Mouse (Mus musculus): Measurements from ENCODE around the gene Bach2. TPM values are rescaled to one million over a fixed set of nuclear protein-coding genes. Genes with fewer than 3 reads are reported as not detected.

The Bach2 gene
- total RNA-seq, 4 experiments from 2014 or later: 2.4 to 6.9 (median 4.2) TPM

DNA sequence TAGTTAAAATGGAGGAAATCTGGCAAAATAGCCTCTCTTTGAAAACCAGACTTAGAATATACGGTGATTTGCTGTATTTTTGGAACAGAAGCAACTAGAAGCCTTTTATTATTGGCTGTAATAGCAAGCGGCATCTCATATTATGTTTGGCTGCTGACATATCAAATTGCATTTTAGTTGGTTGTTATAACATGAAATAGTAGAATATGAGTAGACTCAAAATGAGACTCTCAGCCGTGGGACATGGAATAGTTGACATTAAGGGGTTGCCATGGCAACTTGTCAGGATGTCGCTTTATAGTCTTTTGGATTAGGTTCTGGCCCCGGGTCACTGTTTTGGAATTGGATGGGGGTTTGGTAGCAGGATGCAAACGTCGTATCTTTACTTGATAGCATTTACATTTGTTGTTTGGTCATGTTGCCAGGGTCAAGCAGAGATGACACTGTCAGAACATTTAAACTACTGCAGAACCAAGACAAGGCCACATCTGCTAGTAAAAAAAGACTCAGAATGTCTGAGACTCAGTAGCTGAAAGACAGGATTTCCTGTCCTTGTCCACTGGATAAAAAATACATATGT, 55.2 kb downstream of the Bach2 start:
- DNase-seq (ENCODE audit: low spot score): no peak

DNA sequence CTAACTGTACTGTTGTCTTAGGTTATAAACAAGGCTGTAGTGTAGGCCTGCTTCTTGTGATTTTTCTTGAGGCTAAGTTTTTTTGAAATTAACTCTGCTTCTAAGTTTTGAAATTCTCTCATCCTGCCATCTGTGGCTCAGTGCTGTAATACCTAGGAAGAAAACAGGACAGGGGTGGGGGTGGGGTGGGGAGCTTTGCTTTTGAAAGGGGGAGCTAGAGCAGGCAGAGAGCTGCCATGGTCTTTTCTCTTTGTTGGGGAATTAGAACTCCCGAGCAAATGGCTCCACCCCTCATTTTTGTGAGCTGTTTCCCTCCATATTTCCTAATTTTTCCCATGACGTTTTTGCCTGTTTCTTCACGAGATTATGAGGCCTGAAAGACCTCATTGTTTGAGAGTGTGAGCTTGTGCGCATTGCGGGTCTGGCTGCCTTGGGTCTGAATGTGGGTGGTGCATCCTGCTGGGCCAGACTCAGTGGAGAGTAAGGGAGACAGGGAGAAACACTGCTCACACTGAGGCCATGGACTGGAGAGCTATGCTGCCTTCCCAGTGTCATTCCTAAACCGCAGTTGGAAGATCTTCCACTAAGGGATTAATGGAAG, 58.6 kb downstream of the Bach2 start:
- peak; percentile 33 for DNase-seq (ENCODE audit: low spot score)

DNA sequence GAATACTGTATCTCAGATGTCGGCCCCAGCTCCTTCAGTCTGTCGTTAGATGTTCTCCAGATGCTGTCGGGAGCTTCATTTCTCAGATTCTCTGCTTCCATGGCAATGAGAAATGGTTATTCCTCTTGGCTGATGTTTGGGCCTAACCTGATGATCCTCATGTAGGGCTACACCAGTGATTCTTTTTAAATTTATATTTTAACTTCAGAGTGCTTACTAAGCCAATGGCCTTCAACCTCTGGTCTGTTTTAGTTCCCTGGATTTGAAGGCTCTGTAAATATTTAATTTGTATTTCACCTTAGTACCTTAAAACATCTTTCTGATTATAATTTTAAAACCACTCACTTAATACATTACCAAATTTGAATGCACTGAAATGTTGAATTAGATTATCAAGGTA, 60.6 kb downstream of the Bach2 start:
- DNase-seq (ENCODE audit: low spot score): no peak

DNA sequence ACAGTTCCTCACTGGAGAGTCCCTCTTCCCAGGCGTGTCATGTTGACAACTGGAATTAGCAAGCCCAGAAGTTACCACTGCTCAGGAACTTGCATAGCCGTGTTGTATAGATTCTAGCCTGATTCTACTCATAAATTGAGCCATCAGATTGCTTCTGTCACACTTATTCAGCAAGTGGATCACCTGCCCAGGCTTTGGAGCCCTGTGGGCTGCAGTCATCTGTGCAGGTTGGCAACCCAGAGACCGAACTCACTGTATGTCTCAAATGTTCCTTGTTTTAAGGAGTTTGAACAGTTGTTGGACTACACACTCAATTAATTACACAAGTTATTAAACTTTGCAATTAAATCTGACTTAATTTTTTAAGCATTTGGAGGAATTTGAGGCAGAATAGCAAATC, 61.4 kb downstream of the Bach2 start:
- DNase-seq (ENCODE audit: low spot score): no peak

DNA sequence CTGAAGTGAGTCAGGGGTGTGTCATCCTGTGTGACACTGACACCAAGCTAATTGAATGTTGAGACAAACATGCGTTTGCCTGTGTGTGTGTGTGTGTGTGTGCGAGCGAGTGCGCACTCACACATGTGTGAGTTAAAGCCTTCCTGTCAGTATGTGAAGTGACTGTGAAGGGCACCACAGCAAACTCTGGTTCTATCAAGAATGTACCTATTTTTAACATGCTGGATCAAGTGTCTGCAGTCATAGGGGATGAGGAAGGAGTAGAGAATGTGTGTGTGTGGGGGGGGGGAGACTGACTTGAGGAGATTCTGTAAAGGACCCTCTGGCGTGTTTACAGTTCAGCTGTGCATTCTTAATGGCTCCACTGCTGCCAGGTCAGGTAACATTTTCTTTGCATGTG, 64.1 kb downstream of the Bach2 start:
- no peak for DNase-seq (ENCODE audit: low spot score)

DNA sequence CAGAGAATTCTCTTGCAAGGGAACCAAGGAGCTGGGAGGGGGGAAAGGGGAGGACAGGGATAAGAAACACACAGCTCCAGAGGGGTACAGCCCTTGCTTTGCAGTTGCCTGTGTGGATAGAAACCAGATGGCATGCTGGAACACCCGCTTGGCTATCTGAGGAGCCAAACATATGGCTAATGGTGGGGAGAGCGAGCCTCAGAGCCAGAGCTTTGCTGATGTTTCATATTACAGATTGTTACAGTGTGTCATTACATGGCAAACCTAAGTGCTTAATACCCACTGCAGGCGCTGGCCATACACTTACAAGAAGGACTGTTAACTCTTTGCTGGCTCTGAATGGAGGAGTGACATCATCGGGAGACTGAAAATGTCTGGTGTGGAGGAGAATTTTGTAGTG, 64.5 kb downstream of the Bach2 start:
- DNase-seq (ENCODE audit: low spot score): peak; percentile 57

DNA sequence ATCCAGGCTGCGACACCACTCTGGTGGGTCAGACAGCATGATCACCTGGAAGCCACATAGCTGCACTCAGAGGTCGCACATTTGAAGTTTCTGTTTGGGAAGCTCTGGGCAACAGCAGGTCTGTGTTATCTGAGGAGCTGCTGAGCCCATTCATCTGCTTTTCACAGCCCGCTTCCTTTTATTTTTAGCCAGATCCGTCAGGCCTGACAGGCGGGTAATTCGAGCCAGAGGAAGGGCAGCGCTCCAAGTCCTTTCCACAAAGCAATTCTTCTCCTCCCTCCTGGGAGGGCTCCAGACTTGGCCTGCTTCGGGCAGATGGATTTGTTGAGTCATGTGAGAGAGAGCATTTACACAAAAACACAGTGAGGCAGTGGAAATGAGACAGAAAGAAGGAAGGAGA, 65.1 kb downstream of the Bach2 start:
- DNase-seq (ENCODE audit: low spot score): peak; percentile 97

DNA sequence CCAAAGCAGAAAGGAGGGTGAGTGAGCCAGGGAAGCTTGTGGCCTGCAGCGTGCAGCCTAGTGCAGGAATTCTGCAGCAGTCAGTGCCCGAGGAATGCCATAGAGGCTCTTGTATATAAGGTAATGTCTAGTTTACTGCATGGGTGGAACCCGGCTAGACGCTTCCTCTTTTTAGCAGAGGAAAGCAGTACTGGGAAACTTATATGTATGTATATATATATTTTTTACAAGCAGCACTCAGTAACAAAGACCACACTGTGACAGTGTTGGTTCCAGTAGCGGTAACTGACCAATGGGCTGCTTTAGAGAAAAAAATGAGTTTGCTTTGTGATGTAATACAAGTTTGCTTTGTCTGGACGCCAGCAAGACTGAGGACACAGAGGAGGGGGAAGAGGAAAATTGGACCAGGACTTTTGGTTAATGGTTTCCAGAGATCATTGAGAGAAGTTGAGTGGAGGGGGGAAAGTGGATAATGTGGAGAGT, 65.7 kb downstream of the Bach2 start:
- DNase-seq (ENCODE audit: low spot score): peak; percentile 13

DNA sequence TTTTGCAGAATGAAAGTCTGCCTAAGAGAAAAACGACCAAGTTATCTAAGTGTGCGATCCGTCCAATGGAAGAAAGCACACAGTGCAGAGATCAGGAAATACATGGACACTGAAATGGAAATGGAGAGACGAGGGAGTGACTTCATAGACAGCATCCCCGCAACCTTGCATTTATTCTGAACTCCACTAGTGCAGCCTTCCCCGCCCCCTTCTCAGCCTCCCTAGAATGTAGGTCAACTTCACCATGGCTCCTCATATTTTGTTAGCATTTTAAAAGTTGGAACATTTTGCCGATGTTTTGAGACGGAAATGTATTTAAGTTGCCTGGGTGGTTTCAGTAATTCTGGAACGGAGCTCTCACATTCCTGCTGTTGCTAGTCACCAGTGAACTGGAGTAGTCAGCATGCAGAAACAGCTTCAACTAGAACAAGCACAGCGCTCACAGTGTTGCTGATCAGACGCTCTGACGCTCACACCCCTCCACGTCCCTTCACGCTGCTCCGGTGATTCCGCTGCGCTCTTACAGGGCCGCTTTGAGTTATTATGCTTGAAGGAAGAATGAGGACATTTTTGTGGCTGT, 66.5 kb downstream of the Bach2 start:
- no peak for DNase-seq (ENCODE audit: low spot score)

DNA sequence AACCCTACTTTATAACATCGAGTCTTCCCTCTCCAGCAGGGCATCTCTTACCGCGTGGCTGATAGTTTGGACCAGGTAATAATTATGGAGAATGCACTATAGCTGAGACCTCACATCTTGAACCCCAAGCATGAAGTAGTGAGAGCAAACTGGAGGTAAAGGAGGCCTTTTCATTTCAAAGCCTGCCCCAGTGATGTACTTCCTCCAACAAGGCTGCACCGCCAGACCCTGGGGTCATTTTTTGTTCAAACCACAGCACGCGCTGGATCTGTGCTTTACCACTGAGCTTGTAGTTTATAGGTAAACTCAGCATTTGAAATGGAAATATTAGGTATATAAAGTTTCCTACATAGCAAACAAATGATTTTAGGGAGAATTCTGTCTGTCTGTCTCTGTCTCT, 67.1 kb downstream of the Bach2 start:
- DNase-seq (ENCODE audit: low spot score): no peak

DNA sequence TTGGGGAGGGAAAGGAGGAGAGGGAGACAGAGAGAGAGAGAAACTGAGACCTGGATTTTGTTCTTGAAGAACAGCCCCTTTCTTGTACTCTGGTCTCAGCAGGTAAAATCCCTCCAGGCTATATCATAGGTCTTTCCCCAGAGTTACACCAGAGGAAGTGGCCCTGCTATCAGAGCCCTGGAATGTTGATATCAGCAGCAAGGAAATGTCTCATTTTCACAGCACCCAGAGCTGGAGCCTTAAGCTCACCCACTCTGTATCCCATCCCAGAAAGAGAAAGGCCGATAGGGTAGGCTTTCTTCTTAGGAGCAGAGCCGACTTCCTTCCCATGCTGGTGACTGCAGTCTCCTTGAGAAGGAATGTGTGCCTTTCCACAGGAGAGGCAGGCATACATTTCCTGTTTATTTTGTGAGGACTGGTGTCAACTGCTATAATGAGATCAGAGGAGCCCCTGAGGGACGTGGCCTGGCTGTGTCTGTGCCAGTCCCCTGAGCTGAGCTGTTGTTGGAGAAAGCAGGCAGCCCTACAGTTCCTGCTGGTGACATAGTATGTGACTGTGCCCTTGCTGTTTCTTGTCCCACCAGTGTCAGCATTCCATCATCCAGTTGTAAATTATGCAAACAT, 67.7 kb downstream of the Bach2 start:
- no peak for DNase-seq (ENCODE audit: low spot score)

DNA sequence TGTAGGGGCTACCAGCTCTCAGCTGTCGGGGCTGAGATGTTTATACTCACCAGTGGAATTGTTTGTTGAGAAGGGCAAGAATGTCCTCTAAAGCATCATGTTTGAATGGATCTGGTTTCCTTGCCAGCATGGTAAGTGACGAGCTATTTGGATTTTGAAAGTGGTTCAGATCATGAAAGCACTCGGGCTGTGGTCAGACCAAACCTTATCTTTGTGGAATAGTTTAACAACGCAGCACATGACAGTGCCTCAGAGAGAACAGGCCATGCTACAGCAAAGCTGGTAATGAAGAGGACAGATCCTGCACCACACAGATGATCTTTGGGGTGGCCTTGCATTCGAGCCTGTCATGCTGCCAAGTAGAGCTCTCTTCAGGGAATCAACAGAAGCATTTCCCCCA, 68.6 kb downstream of the Bach2 start:
- DNase-seq (ENCODE audit: low spot score): no peak

DNA sequence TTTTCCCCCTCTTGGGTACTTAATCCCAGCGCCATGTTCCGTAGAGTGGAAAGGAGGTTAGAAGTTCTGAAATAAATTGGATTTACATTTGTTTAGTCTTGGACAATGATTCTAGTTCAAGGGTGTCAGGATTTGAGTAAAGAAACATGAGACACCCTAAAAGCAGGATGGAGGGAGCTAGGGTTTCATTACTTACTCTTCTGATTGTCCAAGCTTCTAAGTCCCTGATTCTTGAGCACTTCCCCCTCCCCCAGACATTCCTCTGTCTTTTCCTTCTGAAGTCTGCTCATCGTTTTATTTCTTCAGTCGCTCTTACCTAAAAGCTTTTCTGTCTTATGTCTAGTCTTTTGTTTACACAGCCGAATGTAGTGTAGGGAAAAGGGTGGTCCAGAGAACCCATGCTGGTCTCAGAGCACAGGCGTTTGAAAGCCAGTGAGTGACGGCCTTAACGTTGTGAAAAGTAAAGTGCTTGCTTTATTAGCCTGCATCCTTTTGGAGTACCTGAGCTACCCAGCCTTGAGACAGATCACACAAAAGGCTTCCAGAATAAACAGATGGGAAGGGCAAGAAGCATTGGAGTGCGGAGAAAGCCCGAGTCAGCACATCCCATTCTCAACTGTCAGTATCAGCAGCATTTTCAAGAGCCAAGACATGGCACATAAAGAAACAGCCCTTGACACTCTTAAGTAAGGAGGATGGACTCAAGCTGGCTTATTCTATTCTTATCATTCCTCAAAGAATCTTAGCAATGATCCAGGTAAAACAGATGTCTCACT, 73.8 kb downstream of the Bach2 start:
- no peak for DNase-seq (ENCODE audit: low spot score)

DNA sequence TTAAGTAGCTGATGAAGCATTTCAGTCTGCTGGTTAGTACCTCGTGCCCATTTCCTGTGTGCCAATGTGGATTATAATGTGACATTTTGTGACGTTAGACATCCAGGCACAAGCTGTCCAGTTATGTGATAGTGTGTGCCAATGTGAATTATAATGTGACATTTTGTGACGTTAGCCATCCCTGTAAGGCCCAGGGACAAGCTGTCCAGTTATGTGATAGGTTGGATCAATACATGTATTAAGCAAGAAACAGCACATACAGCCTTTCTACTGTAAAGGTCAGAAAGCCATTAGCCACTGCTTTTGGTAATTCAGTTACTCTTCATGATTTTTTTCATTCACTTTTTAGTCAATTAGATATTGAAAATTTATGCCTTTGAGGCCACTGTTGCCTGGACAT, 76.3 kb downstream of the Bach2 start:
- no peak for DNase-seq (ENCODE audit: low spot score)

DNA sequence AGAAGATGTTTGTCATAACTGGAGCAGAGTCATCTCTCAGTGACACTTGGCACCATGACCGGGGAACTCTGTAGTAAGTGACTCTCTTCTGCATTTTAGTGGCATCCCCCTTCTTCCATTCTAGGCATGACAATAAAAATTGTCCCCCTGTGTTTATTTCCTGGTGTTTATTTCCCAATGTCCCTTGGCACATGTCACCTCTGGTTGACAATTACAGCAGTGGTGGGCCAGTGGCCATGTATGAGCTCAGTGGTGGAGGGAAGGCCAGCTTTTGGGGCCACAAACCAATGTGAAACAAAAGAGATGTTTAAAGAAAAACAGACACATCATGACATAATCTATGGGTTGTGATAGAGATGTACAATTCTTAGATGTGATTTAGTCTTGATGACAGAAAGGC, 80.0 kb downstream of the Bach2 start:
- no peak for DNase-seq (ENCODE audit: low spot score)

DNA sequence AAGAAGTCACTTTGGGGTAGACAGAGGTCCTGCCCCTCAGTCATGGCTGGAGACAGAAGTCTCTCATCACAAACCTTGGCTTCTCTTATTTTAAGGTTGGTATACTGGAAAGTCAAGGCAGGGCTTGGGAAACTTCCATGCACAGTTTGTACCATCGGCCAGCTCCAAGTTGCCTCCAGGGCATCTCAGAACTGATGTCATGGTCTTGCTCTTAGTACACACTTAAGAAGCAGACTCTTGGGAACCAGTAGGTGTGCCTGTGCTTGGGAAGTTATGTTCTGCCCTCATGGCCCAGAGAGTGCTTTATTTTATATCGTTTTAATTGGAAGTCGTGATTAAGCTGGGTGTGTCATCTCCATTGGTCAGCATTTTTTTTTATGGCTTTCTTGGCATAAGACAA, 80.7 kb downstream of the Bach2 start:
- no peak for DNase-seq (ENCODE audit: low spot score)

DNA sequence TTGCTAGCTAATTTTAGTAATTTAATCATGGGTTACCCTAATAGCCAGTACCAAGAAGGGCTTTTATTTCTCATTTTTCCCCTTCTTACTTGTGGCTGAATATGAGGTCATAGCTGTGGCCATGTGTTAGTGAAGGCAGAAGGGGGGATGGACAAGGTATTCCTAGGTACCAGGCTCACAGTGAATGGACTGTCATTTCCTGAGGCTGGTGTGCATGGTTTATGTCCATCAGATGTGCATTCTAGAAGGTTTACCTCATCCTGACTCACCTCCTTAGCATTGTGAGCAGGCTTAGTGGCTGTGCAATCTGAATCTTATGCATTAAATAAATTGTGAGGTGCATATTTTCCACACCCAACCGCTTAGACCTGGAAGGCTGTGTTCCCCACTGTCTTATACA, 81.4 kb downstream of the Bach2 start:
- no peak for DNase-seq (ENCODE audit: low spot score)

DNA sequence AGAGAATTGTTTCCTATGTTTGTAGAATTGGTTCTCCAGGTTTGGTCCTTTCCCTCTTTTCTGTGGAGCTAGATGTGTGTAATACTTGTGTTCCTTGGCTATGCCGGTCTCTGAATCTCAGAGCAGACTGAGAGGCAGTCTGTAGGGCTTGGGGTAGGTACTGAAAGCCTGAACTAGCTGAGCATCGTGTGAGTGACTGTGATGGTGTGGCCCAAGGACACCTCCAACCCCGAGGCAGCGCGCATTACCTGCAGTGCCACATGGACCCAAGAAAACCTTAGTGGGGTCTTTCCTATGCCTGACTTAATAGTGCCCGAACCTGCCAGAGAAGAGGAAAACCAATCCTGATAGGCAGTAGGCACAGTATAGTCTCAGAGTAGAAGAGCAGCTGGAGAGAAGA, 85.5 kb downstream of the Bach2 start:
- no peak for DNase-seq (ENCODE audit: low spot score)

DNA sequence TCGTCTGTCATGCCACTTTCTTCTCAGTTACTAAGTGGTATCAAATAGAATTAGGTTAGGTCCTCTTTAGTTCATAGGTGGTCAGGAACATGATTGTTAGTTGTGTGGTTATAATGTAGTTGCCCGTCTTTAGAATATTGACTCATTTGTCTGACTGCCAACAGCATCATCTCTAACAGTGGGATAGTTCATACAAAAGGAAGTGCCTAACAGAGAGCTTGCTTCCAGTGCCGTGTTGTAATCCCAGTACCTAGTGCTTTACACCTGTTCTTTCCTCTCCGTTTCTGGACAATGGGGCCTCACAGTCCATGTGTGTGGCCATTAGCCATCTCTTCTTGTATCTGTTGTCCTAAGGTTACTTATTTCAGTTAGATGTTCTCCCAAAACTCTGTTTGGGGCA, 86.4 kb downstream of the Bach2 start:
- DNase-seq (ENCODE audit: low spot score): no peak

DNA sequence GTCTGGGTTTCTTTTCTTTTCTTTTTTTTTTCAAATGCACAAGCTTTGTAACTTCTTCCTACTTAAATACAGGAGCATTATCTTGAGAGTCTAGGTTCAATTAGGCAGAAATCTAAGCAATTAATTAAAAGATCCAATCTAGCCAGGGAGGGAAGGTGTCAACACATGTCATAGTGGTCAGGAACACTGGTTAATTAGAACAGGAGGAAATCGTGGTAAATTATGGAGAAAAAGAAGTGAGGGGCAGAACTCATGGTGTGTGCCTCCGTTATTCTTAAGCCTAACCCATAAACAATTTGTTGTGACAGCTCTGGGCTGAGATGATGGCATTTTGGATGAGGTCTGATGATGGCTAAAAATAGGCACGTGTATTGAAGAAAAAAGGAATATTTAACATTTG, 87.0 kb downstream of the Bach2 start:
- DNase-seq (ENCODE audit: low spot score): no peak

DNA sequence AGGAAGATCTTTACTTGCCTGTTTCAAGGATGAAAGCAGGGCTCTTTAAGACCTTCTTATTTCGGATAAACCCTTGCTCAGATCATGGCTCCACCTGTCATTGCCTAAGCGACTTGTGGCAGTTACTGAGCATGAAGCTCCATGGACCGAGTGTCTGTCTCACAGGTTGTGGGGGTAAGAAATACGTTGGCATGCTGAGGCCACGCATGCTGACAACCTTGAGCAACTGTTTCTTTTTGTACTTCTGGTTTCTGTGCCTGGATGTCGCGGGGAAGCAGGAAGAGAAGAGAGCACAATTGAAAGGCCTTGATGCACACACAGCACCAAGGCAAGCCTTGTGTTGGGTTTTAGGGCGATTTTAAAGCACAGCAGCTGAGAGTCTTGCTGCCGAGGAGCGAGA, 87.7 kb downstream of the Bach2 start:
- DNase-seq (ENCODE audit: low spot score): no peak

DNA sequence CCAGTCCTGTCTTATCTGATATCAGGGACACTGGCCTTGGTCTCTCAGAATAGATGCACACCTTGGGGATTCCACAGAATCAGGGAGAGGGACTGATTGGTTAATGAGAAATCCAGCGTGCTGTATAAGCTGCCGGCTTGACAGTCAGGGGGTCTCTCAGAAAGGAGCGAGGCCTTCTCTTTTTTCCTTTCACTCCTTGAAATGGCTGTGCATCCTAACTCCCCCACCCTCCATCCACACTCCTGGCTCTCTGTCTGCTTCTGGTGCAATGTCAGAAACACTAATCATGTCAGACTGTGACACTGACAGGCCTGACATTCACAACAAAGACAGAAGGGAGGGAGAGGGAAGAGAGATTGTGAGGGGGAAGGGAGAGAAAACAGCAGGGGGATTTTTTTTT, 88.3 kb downstream of the Bach2 start:
- DNase-seq (ENCODE audit: low spot score): no peak

Data from heart, adult 8-10 months (tissue).